Mouse (Mus musculus) mouse trophoblast stem cell (cell line): ENCODE data around the gene St13.

ENCODE experiments used
- in situ Hi-C, 2 experiments: fragments of 300-500 bp; cut with MseI, MboI; formaldehyde crosslinking; loops; 2 replicates in 1 of 2; 3 replicates in 1 of 2; pipeline ENCODE4 v1.15.1; 2025

Gene St13

DNA sequence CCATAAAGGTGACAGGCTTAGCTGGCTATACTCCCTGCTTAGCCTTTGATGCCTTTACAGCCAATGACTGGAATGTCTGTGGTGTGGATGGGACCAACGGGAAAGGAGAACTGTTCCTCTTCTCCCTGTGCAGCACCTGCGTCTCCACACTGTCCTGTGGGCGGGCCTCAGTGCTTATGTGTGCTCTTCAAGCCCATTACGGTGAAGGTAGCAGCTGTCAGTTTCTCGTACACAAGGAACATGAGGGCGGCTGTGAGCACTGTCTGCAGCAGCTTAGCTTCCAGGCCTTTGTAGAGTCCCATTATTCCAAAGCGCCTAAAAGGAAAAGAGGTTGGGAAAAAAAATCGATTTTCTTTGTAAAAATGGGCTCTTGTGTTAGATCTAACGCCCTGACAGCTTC, 80.4 kb downstream of the St13 start:
- in situ Hi-C loops: no loop called here

DNA sequence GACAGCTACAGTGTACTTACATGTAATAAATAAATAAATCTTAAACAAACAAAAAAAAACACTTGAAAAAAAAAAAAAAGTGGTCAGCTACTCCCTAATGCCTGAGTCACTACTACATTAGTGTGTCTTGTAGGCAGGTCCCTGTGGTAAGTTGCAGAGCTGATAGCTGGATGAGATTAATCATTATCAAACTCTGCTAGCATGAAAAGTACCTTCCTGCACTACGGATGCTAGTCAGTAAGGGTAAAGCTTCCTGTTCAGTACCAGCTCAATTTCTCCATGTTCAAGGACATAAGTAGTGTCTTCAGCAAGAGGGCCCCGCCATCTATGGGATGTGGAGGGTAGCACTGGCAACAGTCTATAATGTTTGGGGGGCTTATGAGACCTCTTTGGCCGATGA, 85.9 kb downstream of the St13 start:
- in situ Hi-C loops: no loop called here
